Mouse (Mus musculus): ENCODE data around the gene Rassf6. TPM values are rescaled to one million over a fixed set of nuclear protein-coding genes. Genes with fewer than 3 reads are reported as not detected.

Gene Rassf6
- total and polyA plus RNA-seq, 2 experiments = 3.9 to 30.1 TPM

DNA sequence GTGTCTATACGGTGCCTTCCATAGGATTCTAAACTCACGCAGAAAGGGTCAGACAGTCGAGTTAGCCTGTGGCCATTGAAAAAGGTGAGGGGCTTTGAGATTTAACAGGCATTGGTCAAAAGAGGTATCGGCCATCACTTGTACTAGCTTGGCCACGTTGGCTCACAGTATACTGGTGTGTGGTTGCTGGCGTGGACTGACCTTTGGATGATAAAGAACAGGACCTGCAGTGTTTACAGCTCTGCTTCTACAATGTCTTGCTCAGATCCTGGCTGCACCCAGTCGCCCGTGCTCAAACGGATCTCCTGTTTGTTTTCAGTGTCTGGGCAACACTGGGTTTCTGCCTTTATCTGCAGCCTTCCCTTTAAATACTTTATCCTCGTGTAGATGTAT is 757 bp upstream of the Rassf6 start:
- Histone ChIP-seq H3K36me3 (ENCODE audit: control insufficient read depth, insufficient read depth, low read length) (no peaks in the 10 kb centered on the region), H3K27ac (replicated peaks; ENCODE audit: insufficient read depth, low read depth, low read length) (peak overlapping the region; percentile 98)

DNA sequence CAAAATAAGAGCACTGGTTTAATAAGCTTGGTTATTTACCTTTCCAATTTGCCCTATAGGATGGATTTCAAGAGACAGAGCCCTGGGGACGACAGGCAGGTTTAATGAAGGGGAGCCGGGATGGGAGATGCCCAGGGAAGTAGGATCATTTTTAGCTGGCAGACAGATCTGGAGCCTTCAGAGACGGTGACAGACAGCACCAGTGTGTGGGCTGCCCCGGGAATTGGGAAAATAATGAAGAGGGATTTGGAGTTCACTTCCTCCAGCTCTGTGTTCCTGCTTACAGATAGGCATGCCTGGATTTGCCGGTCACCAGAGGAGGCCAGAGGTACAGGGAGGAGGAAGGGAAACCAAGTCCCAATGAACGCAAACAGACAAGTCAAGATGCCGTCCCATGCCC is 5.6 kb downstream of the Rassf6 start:
- Histone ChIP-seq H3K9ac (ENCODE audit: low read depth, low read length) (no peak overlapping the region), H3K36me3 (ENCODE audit: control insufficient read depth, insufficient read depth, low read length) (peaks cover 12% of the 10 kb centered on the region), H3K4me3 (ENCODE audit: insufficient read depth, low read depth, low read length) (no peak overlapping the region), H3K27ac (replicated peaks; ENCODE audit: insufficient read depth, low read depth, low read length) (no peak overlapping the region), H3K27me3 (ENCODE audit: control insufficient read depth, insufficient read depth, low read length) (no peaks in the 10 kb centered on the region), H3K4me1 (ENCODE audit: control insufficient read depth, insufficient read depth, low read length) (peaks cover 3% of the 10 kb centered on the region; the same call in 1 of the 2 replicates), H3K79me2 (ENCODE audit: control insufficient read depth, insufficient read depth, low read length) (peaks cover 4% of the 10 kb centered on the region; the same call in 1 of the 2 replicates)
- WGBS = 98% methylated on average over 7 of the region's 7 CpGs
- no peak for TF ChIP-seq CTCF (IDR thresholded peaks at IDR 0.05; ENCODE audit: low read depth, low read length)
- no peak for TF ChIP-seq POLR2A (IDR thresholded peaks at IDR 0.05; ENCODE audit: extremely low read depth, insufficient read depth, low read length)
- DNase-seq (ENCODE audit: extremely low read depth, low read depth, low spot score) = no peak

More for the DNA sequence above, 757 bp upstream of the Rassf6 start:
- peak; percentile 88 for DNase-seq (ENCODE audit: extremely low read depth, low read depth, low spot score)
- no peak for TF ChIP-seq CTCF (IDR thresholded peaks at IDR 0.05; ENCODE audit: low read depth, low read length)
- TF ChIP-seq POLR2A (IDR thresholded peaks at IDR 0.05; ENCODE audit: extremely low read depth, insufficient read depth, low read length) = no peak
- no peaks in the 10 kb centered on the region; the same call in none of the 2 replicates for H3K4me1 ChIP-seq (ENCODE audit: control insufficient read depth, insufficient read depth, low read length)
- H3K9ac ChIP-seq (ENCODE audit: low read depth, low read length) = peak overlapping the region; percentile 61
- H3K27me3 ChIP-seq (ENCODE audit: control insufficient read depth, insufficient read depth, low read length) = no peaks in the 10 kb centered on the region
- WGBS = 27% methylated on average over 10 of the region's 10 CpGs
- no peaks in the 10 kb centered on the region for H3K79me2 ChIP-seq (ENCODE audit: control insufficient read depth, insufficient read depth, low read length)
- peak overlapping the region; percentile 44 for H3K4me3 ChIP-seq (ENCODE audit: insufficient read depth, low read depth, low read length)

GRCm38 (mm10) chr5:90628530-90628929 is 11.9 kb downstream of the Rassf6 start:
- WGBS = 75% methylated on average over 1 of the region's 1 CpGs
- Histone ChIP-seq H3K9ac (ENCODE audit: low read depth, low read length) (no peak overlapping the region), H3K27ac (replicated peaks; ENCODE audit: insufficient read depth, low read depth, low read length) (no peak overlapping the region), H3K36me3 (ENCODE audit: control insufficient read depth, insufficient read depth, low read length) (peaks cover 31% of the 10 kb centered on the region), H3K4me1 (ENCODE audit: control insufficient read depth, insufficient read depth, low read length) (no peaks in the 10 kb centered on the region), H3K79me2 (ENCODE audit: control insufficient read depth, insufficient read depth, low read length) (no peaks in the 10 kb centered on the region; the same call in 1 of the 2 replicates), H3K4me3 (ENCODE audit: insufficient read depth, low read depth, low read length) (no peak overlapping the region), H3K27me3 (ENCODE audit: control insufficient read depth, insufficient read depth, low read length) (no peaks in the 10 kb centered on the region)
- DNase-seq (ENCODE audit: extremely low read depth, low read depth, low spot score) = no peak
- no peak for TF ChIP-seq POLR2A (IDR thresholded peaks at IDR 0.05; ENCODE audit: extremely low read depth, insufficient read depth, low read length)
- TF ChIP-seq CTCF (IDR thresholded peaks at IDR 0.05; ENCODE audit: low read depth, low read length) = no peak

GRCm38 (mm10) chr5:90628011-90628410 is 12.4 kb downstream of the Rassf6 start:
- no peaks in the 10 kb centered on the region for H3K4me1 ChIP-seq (ENCODE audit: control insufficient read depth, insufficient read depth, low read length)
- H3K27ac ChIP-seq (replicated peaks; ENCODE audit: insufficient read depth, low read depth, low read length) = no peak overlapping the region
- no peak for TF ChIP-seq CTCF (IDR thresholded peaks at IDR 0.05; ENCODE audit: low read depth, low read length)
- no peak for TF ChIP-seq POLR2A (IDR thresholded peaks at IDR 0.05; ENCODE audit: extremely low read depth, insufficient read depth, low read length)
- no peak for DNase-seq (ENCODE audit: extremely low read depth, low read depth, low spot score)
- no peaks in the 10 kb centered on the region; the same call in 1 of the 2 replicates for H3K79me2 ChIP-seq (ENCODE audit: control insufficient read depth, insufficient read depth, low read length)
- 85% methylated on average over 3 of the region's 3 CpGs for WGBS
- H3K27me3 ChIP-seq (ENCODE audit: control insufficient read depth, insufficient read depth, low read length) = no peaks in the 10 kb centered on the region
- H3K36me3 ChIP-seq (ENCODE audit: control insufficient read depth, insufficient read depth, low read length) = peaks cover 31% of the 10 kb centered on the region
- H3K9ac ChIP-seq (ENCODE audit: low read depth, low read length) = no peak overlapping the region
- H3K4me3 ChIP-seq (ENCODE audit: insufficient read depth, low read depth, low read length) = no peak overlapping the region

- Histone ChIP-seq H3K9ac (ENCODE audit: low read depth, low read length) (no peak overlapping the region), H3K79me2 (ENCODE audit: control insufficient read depth, insufficient read depth, low read length) (no peaks in the 10 kb centered on the region), H3K27ac (replicated peaks; ENCODE audit: insufficient read depth, low read depth, low read length) (no peak overlapping the region), H3K4me1 (ENCODE audit: control insufficient read depth, insufficient read depth, low read length) (no peaks in the 10 kb centered on the region), H3K36me3 (ENCODE audit: control insufficient read depth, insufficient read depth, low read length) (peaks cover 31% of the 10 kb centered on the region), H3K27me3 (ENCODE audit: control insufficient read depth, insufficient read depth, low read length) (no peaks in the 10 kb centered on the region), H3K4me3 (ENCODE audit: insufficient read depth, low read depth, low read length) (no peak overlapping the region)
- WGBS = 94% methylated on average over 4 of the region's 4 CpGs
- DNase-seq (ENCODE audit: extremely low read depth, low read depth, low spot score) = no peak
- no peak for TF ChIP-seq CTCF (IDR thresholded peaks at IDR 0.05; ENCODE audit: low read depth, low read length)
- no peak for TF ChIP-seq POLR2A (IDR thresholded peaks at IDR 0.05; ENCODE audit: extremely low read depth, insufficient read depth, low read length)
Measured at GRCm38 (mm10) chr5:90627423-90627822, 13.0 kb downstream of the Rassf6 start.

DNA sequence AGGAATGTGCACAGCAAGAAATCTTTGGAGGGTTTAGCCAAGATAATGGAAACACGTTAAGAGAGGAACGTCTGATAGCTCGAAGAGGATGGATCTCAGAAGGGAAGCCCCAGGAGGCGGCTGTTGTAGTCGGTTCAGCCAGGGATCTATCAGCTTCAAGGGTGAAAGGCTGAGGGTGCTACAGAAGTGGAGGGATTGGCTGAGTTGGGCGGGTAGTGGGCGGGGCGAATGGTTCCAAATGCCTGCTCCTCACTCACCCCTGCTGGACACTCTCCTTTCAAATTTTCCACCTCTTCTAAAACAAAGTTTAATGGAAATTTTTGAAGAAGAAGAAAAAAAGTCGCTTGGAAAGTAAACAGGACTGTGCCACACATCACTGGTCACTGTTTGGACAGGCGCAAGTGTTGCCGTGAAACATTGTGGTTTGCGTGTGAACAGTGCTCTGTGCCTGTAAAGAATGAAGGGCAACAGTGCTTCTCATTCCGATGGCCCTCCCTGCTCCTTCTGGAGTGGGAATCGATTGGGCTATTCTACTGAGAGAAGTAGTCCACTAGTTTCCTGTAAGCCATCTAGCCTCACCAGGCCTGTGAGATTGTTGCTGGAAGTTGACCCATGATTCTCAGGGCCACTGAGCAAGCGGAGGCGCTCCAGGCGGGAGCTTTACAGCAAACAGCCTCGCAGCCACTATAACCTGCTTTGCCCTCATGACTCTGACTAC is 15.6 kb downstream of the Rassf6 start:
- Histone ChIP-seq H3K79me2 (ENCODE audit: control insufficient read depth, insufficient read depth, low read length) (no peaks in the 10 kb centered on the region; the same call in 1 of the 2 replicates), H3K4me1 (ENCODE audit: control insufficient read depth, insufficient read depth, low read length) (no peaks in the 10 kb centered on the region), H3K9ac (ENCODE audit: low read depth, low read length) (no peak overlapping the region), H3K36me3 (ENCODE audit: control insufficient read depth, insufficient read depth, low read length) (peaks cover 26% of the 10 kb centered on the region), H3K27me3 (ENCODE audit: control insufficient read depth, insufficient read depth, low read length) (no peaks in the 10 kb centered on the region), H3K4me3 (ENCODE audit: insufficient read depth, low read depth, low read length) (no peak overlapping the region), H3K27ac (replicated peaks; ENCODE audit: insufficient read depth, low read depth, low read length) (no peak overlapping the region)
- no peak for DNase-seq (ENCODE audit: extremely low read depth, low read depth, low spot score)
- TF ChIP-seq CTCF (IDR thresholded peaks at IDR 0.05; ENCODE audit: low read depth, low read length) (no peak), POLR2A (IDR thresholded peaks at IDR 0.05; ENCODE audit: extremely low read depth, insufficient read depth, low read length) (no peak)
- WGBS = 82% methylated on average over 18 of the region's 18 CpGs
